Mouse (Mus musculus): ENCODE results near the gene Kiz.

Kiz gene

DNA sequence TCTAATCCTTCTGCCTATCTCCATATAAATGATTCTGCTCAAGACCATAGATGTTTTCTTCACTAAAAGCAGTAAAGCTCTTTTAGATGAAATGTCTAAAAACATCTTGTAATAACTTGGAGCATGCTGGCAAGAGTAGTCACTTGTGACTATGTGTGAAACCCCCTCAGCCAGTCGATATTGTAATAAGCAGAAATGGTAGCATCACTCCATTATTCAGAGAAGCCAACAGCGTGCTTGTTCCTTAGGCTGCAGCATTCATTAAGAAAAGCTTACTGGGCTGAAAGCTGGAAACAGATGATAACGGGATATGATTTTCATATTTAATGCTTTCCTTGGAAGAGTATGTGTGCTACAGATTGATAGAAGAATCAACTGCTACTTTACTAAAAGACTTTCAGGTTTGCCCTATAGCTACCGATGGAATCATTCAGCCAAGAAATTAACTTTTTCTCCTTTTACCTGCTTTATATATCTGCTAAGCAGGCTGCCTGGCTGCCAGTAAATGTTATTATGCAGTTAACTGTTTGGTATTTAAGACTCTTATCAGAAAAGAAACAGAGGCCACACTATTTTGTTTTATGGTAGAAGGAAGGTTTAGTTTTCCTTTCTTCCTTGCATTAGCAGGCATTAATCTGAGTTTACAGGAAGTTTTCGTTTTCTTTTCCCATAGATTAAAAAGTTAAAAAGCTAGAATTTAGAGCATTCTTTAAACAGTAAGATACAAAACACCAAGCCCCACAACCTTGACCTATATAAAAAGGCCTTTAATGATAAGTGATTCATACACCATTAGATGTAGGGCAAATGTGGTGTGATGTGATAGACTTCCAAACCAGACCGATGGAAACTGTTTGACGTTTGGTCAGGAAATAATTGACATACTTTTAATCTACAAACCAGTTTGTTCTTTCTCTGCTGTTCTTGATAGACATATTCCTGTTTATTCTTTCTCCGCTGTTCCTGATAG is 15.9 kb downstream of the Kiz start:
- DNase-seq: no peak

DNA sequence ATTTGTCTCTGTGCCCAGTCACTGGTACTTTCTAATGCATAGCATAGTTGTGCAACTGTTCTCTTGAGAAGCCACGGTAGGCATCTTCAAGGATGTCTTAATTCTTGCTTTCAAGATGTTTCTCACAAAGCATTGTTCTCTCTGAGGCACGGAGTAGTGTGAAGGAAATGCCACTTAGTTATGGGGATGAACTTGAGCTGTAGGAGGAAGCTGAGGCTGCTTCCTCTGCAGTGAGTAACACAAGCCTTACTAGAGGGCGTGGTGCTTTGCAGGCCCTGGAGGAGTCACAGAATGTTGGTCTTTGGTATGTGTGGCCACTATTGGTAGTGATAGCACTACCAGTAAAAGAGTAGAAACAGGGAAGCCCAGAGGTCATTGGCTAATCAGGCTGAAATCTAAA is 17.0 kb downstream of the Kiz start:
- DNase-seq: no peak

DNA sequence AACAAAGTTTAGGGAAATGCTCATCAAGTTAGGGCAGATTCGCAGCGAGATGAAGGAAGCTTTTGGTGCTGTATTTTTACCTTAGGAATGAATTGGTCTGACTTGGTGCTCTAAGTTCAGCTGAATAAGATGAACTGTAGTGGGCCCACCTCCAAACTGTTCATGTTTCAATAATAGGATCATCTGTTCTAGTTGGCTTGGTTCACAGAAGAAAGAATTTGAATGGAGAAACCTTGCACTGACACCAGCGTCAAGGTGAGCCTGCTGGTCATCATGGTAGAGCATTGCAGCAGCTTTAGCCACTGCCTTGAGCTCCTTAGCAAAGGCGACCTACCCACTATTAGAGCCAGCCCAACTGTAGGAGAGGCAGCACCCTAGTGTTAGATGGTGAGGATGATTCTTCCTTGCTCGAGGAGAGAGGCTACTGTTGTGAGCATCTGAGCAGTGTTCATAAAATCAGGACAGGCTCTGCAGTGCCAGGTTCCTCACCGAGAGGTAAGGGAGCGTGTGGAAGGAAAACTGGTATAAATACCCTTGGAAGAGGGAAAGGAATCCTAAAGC is 18.3 kb downstream of the Kiz start:
- no peak for DNase-seq

DNA sequence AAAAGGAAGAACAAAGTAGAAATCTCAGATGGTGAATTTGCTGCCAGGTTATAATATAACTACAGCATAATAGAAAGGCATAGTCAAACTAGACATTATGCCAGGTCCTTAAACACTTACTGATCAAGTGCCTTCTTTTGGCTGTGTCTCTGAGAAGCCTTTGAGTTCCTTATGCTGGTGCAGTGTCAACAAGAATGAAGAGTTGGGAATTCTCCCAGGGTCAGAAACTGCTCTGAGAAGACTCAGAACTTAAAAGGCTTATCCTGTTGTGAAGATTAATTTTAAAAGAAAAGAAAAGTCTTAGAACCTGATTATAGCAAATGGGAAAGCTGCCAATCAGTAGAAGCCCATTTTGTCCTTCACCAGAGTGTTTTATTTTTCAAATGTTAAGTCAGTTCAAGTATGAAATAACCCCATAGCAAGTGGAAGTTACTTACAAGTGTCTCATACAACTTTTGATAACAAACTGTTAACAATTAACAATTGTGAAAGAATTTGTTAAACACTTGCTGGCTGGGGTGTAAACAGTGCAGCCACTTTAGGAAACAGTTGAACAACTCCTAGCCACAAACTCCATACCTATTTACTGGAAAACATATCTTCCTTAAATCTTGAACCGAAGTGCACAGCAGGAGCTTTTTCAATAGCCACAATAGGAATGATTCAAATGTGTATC is 21.9 kb downstream of the Kiz start:
- no peak for DNase-seq

DNA sequence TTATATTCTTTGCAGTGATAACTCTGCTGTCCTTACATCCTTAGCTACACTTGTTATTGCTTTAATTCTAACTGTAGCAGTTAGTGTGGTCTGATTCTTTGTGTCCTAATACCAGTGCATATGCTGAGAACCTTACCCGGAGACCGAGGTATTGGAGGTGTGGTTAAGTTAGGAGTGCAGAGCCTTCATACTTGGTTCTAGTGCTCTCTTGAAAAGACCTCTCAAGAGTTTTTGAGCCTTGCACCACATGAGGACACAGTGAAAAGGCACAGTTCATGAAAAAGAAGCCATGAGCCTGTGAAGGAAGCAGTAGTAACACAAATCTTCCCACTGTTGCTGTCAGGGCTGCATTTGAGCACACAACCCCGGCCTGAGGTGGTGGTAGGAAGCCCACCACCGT is 26.0 kb downstream of the Kiz start:
- DNase-seq: no peak

DNA sequence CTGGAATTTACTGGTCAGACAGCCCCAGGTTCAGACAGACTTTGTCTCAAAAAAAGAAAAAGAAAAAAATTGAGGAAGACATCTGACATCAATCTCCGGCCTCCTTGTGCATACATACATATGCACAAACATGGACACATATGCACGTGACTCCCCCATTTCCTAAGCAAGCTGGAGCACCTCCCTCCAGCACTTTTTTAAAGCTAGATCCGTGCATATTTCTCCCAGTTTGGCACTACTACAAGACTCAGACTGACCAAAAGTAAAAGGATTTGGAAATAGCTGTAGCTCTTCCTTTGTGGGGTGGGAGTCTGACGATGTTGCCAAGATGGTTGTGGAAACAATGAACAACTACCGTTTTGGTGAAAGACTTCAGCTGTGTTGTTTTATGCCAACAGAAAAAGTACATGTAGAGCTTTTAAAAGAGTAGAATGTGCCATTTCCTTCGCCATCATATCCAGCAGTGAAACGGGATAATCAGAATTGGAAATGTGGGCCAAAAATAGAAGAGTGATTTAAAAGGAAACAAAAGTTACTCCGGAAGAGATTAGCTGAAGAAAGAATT is 28.7 kb downstream of the Kiz start:
- no peak for DNase-seq

DNA sequence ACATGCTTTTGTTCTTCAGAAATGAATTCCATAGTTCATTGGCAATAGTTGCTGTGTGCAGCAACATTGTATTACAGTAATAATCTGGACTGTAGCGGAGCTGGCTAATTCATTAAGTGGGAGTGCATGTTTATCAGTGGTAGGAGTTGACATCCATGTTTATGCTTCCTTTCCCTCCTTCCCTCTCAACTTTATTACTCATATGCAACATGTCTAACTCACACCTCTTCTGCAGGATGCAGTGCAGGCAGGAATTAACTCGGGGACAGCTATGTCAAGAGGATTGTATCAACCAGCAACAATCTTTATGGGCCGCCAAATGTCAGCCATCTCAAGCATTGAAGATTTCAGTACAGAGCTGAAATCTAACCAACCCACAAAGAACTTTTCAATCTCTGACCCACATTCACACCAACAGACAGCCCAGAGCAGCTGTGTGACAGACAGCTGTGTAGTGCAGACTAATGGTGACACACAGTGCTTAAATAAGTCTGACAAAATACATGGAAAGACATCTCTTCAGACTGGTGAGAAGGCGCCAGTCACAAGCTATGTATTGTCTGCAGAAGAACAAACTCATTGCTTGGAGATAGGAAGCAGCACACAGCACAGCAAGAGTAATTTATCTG is 33.2 kb downstream of the Kiz start:
- no peak for DNase-seq

DNA sequence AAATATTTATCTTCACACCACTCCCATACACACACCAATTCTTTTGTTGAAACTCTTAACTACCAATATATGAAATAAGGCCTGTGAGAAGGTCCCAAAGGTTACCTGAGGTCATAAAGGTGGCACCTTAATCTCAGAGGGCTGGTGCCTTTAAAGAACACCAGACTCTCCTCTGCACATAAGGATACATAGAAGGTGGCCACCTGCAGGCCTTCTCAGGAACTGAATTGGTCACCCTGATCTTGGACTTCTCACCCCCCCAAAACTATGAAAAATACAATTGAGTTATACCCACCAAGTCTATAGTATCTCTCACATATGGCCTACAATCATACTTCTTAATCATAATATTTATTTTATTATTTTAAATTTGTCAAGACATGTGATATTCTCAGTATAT is 43.3 kb downstream of the Kiz start:
- DNase-seq: no peak

DNA sequence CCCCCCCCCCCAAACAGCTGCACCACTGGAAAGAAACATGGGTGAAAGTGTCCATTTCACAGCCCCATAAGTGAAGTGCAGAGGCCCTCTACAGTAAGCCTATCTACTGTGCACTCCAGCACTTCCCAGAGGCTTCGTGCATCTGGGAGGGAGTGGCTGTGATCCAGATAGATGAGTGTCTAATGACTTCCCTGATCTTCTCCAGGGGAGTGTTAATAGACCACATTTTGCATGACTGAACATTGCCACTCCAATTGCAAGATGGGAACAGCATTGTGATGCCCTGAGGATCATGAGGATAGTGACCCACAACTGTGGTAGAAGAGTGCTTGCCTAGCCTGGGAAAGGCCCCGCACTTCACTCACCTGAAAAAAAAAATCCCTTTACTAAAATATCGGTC is 60.4 kb downstream of the Kiz start:
- no peak for DNase-seq

DNA sequence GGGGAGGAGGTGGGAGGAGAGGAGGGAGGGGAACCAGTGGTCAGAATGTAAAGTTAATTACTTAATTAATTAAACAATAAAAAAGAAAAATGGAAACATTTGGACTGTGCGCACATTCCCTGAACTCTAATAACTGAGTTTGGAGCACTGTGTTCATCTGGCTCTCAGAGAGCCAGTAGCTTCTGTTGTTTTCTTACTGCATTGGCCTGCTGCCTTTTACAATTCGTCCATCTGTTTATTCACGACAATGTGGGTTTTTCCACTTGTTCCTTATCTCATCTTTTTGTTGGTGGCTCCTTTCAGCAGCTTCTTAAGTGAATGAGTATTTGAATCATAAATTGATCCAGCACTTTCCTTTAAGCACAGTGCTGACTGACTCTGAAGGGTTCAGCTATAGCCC is 62.1 kb downstream of the Kiz start:
- no peak for DNase-seq

DNA sequence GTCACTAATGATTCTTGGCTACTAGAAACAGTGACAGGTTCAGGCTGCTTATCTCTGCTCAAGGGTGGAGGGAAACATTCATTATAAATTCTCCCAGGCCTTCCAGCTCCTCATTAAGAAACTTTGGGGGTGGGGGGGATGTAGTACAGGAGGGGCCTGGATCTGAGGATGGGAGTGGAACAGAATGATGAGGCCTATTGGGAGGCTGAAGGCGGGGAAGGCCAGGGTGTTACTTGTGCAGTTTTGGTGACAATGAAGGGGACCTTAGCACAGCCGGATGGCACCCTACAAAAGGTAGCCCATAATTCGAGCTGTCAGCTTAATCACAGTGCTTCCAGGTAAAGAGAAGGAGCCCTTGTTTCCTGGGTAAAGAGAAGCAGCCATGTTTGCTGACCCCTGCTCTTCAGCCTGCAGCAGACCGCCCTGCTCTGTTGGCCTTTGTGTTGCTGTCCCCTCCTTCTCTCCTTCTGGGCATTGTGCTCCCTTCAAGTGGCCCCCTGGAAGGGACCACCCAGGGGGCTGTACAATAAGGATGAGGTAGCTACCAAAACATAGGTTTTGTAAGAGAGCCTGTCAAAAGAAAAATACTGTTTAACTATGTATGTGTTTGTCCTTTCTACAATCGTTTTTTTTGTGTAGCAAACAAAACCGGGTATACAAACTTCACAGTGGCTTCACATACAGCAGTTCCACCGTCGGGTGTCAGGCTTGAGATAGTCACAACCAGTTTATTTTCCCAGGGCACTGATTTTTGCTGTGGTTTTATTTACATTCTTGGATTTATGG is 64.9 kb downstream of the Kiz start:
- no peak for DNase-seq

DNA sequence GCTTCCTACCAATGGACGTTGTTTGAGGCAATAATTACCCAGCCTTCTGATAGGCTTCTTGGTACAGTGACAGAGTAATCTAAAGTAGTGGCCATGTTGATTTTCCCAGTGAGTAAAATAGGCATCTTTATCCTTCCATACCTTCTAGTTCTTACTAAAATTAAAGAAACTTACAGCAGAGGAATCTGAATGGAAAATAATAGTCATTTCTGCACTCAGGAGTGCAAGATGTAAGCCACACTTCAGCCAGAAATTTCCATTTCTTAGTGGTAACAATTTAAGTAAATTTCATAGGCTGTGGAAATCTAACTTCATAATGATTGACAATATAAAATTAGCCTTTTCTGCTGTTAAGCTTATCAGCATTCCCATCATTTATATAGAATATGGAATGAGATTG is 69.6 kb downstream of the Kiz start:
- DNase-seq: no peak

DNA sequence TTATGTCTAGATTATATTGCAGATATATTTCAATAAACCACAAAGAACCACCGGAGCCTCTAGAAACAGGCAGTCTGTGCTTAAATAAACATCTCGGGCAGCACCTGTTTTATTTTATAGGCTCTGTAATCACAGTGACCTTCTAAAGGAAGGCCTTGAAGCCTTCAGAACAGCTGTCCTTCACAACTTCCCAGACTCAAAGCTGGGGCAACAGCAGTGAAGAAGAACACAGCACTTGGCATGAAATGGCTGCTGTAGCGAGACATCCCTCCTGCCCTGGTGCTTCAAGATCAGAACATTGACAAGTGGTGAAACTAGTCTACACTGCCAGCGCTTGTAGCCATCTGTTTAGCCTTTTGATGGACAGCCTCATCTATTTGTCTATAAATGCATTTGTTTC is 70.2 kb downstream of the Kiz start:
- DNase-seq: no peak

DNA sequence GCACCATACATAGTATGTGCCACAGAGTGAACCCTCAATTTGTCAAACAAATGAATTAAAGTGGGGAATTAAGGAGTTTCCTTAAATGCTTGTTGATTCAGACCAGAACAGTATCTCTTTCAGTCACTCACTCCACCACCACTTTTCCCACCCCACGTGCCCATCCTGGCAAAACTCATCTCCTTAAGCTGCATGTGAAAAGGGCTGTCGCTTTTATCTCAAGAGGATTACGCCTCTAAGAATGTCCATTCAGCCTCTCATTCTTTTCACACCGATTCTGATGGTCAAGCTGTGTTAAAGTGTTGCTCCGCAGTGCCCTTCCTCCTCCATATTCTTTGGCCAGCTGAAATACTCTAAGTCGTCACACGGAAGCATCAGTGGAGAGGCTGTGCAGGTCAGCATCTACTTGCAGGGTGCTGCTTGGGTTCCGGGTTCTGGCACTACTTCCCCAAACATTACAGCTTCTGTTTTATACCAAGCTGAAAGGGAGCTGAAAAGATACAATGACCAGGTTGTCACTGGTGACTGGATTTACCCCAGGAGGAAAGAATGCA is 92.6 kb downstream of the Kiz start:
- DNase-seq: no peak

DNA sequence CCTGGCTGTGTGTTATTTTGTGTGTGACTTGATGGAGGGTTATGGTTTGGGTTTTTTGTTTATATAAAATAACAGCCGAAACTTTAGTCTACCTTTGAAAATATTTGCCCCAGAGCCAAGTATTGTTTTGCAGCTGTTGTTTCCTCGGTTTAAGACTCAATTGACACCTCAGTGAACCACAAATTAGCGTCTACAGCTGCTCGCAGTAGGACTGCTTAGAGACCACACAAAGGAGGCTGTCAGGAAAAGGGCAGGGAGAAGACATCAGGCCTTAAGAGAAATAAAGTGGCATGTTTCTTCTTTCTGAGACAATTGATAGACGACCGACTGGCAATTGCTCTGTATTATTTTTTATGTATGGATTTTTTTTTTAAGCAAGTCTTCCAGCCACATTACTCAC is 100.7 kb downstream of the Kiz start:
- DNase-seq: no peak

DNA sequence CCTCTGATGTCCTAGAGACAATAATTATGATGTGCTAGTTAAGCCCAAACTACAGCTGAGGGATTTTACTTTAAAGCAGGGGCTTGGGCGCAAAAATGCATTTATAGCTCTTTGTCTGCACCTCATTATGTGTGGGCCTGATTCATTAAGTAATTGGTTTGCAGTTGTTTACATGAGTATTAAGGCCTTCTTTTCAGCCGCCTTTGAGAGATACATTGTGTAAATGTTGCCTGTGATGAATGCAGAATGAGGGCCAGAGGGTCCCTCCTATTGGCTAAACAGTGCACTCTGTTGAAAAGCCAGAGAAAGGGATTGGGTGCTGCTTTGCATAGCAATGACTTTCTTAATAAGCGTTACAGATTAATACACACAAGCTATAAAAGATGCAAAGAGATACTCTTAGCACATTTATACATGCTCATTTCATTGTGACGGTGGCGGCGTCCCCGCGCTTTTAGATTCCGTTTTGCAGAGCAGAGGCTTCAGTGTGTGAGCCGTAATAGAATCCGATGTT is 102.8 kb downstream of the Kiz start:
- DNase-seq: no peak

DNA sequence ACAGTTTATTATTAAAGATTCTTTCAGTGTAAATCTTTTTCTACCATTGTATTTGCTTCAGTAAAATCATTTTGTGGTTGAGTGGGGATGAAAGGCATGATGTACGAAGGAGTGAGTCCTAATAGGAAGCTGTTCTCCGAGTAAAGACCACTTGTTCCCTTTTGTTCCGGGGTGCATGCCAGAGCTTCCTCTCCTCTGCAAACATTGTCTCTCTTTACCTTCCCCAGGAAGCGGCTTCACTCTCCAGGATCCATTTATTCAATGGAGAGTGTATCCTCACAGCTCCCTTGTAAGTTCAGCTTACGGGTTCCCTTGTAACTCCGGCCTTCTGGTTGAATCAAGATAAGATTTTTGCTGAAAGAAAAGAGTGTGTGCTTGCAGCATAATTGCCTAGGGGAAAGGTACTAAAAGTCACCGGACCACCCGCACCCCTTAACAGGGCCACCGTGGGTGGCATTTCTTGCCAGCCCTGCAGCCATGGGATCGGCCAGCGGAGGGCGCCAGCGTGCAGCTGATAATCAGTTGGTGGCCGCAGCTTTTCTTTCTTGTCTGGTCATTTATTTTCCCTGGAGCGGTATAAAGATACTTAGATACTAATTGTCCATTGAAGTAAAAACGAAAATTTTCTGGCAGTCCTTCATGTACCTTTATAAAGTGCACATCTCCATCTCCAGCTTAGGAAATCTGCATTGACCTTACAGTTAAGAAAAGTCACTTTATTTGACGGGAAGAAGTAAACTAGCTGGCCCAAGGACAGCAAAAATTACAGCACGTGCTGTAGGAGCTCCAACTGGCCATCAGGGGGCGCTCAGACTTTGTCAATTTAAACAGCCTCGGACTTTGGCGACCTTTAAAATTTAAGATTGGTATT is 103.5 kb downstream of the Kiz start:
- peak; percentile 74 for DNase-seq

DNA sequence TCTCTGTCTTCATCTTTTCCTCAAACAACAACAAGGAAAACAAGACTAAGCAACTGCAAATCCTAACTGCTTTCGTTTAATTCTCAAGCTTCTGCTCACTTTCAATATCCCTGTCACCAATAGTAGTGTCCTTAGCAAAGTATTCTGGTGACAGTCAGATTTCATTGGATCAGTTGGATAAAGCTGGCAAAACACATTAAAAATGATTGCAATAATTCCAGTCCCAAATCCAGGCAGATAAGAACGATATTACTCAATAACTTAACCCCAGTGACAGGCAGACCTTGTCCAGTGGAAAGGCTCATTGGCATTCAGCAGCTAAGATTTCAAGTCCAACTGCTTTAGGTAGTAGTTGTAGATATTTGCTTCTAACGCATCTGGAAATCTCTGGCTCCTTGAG is 119.4 kb downstream of the Kiz start:
- DNase-seq: no peak

DNA sequence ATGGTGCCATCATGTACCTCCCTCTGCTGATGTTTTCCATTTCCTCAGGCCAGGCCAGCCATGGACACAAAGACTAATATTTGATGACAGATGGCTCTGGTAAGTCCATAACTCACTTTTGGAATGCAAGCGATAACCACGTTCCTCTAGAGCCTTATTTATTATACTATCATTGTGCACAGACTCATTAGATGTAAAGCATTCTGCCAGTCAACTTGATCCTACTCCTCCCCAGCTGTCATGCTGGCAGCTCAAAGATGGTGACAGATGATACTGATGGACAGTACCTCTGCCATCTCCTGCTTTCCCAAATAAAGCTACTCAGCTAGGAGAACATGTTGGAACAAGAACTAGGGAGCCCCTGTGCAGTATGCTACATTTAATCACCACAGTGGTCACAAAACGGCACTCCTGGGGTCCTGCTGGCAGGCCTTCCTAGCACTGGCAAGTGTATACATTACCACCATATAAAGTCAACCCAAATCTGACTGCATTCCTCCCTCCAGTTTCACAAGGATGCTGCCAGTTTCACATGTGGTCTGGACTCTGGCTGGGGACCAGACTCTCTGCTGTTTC is 119.9 kb downstream of the Kiz start:
- DNase-seq: no peak

DNA sequence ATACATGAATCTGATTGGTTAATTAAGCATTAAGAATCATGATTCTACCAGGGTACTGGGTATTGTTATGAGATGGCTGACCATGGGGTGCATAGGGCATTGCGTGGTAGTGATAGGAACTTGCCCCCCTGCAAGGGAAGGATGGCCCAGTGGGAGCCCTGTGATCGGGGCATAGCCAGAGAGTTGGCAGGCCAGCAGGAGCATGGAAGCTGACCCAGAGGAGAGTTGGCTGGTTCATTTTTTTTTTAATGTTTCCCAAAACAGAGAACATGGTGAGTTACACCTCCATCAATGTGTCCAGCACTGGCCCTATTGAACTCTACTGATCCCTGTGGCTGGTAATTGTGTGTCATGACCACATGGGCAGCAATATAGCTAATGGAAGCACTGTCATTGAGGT is 127.1 kb downstream of the Kiz start:
- DNase-seq: no peak

DNA sequence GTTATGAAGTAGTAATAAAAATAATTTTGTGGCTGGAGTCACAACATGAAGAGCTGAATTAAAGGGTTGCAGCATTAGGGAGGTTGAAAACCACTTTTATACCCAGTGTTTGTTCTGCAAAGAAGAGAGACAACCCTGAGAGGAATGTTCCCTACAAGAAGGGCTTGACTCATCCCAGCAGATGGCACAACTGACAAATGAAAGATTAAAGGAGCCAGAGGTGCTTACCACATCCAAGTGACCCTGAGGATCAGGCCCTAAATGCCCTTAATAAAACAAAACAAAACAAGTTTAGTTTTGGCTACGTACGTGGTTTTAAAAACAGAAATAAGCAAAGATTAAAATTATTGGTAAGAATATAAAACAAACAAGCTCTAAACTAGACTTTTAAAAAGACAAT is 129.2 kb downstream of the Kiz start:
- no peak for DNase-seq

All from thymus, postnatal 14 days (tissue).